Mouse (Mus musculus) activated CD4-positive, CD25-positive, alpha-beta regulatory T cell, adult 4 months (primary cell): Measurements from ENCODE around the gene Omt2b. TPM values are rescaled to one million over a fixed set of nuclear protein-coding genes. Genes with fewer than 3 reads are reported as not detected.
"Not testable (repeated sequence)": the region's sequence is repeated elsewhere in the genome, so short reads cannot be mapped to it uniquely, and the experiment has no call there.

Experiments used
- ATAC-seq: one replicate; pipeline ENCODE4 v1.8.0; 2017
- polyA plus RNA-seq, 2 experiments: library from polyadenylated mRNA; unstranded; fragments of 100-300 nt; shearing (Covaris generic); gene quantifications; one replicate each; pipeline ENCODE4 v1.2.1; 2017

Gene Omt2b
- polyA plus RNA-seq, 2 experiments from 2014 or later = not detected

DNA sequence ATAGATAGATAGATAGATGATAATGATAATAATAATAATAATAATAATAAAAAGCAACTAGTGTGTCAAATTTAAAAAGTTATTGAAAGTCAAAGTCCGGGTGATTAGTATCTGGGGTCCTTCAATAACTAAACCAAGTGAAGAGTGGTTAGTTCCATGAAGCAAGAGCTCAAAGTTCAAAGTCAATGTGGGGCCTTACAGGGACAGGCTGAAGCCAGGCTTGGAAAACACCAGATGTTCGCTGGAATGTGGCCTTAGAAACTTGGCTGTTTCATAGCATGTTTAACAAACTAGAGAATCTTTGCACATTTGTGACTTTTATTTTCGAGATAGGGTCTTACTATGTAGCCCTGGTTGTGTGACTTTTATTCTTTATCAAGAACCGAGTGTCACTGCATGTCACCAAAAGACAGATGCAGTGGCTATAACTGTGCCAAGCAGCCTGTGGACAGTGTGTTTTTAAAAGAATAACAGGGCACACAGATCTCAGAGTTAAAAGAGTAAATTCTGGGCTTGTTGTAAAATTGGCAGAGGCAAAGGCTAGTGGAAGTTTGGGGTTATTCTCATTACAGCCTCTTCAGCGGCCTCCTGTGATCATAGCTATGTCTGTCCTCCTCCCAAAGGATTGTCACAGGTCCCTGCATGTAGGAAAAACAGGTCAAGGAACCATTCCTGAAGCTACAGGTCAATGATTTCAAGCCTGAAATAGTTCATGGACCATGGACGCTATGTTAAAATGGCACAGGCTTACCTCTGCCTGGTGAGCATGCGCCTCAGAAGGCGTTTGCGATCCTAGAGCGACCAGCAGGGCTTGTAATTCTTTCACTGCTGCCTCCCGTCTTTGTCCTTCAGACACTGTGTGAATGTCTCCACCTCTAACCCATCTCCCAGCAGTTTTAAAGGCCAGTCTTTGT is 27.5 kb downstream of the Omt2b start:
- ATAC-seq = no peak

DNA sequence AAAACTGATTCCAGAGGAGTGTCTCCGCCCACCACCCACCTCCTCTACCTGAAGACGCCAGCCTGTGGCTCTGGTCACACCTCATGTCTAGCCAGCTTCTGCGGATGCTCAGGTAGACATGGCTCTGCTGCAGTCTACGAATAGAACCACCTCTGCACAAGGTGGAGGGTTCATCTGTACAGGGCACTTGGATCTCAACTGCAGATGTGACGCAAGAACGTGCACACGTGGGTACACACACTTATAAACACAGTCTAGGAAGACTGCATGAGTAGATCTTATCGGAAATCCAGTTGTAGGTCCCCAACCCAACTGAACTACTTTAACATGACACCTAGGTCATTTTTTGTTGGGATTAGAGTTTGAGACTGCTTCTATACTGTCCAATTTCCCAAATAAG is 28.2 kb downstream of the Omt2b start, which contains the start of gene Gsta2:
Gene Gsta2, minus strand, starts transcription at position 178 of the 400 bp plus-strand sequence.
- no peak for ATAC-seq

DNA sequence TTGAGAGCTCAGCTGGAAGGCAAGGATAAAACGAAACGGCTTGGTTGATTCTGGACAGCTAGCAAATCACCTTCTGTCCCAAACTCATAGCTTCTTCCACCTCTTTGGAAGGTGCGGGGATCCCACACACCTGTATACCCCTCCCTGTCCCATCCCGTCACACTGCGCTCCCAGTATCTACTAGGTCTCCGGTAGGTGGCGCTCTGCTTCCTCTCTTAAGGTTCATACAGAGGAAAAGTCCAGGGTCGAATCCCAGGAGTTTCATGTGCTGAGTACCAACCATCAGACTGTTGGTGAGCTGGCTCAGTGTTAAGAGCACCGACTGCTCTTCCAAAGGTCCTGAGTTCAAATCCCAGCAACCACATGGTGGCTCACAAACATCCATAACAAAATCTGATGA is 30.7 kb downstream of the Omt2b start:
- ATAC-seq = no peak

DNA sequence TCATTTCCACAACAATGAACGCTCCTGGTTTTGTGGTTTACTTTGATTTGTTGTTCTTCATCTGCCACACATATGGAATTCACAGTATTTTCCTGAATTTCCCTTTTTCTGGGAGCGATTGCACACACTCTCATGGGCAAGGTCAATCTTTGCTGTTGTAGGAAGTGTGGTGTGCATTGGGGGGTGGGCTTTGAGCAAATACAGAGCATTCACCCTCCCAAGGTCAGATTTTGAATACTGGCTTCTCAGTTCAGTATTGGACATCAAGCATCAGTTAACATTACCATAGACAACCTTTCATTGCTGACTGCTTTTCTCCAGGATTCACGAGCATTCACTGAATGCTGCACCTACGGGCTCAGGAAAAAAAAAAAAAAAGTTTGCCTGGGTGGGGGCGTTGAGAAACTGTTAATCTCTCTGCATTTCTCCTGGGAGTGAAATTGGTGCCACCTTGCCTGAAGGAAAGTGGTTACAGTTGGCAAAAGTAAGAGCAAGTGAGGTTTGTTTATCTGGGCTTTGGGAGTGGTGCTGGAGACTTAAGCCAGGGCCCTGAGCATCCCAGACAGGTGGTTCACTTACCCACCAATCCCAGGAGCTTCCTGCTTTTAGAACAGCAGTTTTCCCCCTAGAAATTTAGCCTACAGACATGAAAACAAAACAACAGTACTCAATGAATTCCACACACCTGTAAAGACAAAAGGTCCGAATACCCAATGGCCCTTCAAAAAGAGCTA is 32.5 kb downstream of the Omt2b start:
- no peak for ATAC-seq

DNA sequence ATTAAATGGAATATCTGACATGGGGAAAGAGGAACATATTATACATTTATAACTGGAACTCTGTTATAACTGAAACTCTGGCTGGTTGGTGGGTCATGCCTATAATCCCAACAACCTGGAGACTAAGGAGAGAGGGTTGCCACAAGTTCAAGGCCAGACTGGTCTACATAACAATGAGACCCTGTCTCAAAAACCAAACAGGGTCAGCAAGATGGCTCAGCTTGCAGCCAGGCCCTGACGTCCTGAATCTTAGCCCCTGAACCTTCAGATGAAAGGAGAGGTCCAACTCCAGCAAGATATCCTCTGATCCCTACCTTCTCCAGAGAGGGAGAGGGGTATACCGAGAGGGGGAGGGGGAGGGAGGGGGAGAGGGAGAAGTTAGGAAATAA is 33.1 kb downstream of the Omt2b start:
- ATAC-seq = no peak

DNA sequence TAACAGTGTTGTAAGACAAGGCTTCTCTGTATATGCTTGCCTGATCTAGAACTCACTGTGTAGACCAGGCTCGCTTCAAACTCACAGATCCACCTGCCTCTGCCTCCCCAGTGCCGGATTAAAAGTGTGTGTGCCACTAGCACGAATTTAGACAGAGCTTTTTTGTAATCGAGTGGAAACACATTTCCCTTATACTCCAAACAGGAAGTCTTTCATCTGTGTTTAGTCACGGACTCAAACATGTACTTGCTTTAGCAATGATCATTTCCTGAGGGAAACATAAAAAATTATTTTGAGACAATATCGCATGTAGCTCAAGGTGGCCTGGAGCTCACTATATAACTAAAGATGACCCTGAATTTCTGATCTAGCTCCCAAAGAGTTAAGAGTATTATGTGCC is 36.0 kb downstream of the Omt2b start:
- no peak for ATAC-seq

DNA sequence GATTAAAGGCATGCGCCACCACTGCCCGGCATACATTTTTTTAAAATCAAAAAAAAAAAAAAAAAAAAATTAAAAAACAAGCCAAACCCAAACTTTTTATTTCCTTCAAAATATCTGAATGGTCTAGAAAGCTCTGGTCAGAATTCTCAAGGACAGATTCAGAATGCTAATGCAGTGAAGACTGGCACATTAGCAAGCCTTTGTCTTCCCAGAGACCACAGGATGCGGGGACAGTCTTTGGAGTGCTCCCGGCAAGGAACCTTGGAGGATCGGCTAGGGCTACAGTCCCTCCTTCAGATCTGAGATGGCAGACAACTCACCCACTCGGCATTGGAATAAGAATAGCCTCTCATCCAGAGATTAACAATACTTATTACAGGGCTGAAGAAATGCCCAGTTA is 37.3 kb downstream of the Omt2b start:
- no peak for ATAC-seq

DNA sequence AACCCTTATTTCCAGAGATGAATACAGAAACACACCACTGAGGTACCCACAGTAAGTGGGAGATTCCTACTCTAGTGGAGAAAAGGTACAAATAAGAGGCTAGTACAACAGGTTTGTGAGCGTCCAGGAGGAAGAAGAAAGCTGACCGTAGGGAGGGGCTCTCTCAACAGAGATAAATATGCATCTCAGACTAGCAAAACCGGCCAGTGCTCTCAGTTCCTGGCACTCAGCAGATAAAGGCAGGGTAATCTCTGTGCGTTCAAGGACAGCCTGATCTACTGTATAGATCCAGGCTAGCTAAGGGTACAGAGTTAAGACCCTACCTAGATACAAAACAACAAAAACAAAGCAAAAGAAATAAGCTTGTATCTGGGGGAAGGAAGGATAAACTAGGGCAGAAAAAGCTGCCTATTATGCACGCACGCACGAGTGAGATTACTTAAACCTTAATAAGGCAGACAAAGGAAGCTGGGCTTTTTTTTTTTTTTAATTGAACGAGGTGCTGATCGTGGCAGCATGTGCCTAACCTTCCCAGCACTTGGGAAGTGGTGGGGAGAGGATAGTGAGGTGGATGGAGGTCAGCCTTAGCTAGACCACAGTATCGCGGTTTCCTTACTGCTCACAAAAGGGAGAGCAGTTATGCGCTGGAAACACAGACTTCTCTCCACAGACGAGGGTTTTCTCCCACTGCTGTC is 38.6 kb downstream of the Omt2b start:
- no peak for ATAC-seq

DNA sequence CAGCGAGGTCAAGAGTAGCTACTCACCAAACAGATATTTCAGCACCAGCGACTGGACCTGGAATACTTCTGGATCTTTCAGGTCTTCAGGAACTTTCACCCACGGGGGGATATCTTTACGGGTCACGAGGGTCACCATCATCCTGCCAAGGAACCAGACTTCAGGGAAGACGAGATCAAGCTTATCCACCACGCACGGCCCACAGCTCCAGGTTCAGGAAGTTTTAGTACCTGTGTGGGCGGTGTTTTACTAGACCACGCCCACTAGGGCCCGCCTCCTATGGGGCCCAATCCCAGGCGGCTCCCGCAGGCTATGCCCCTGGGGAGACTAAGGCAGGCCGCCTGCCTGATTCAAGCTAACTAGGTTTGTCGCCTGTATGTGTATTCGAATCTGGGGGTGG is 40.6 kb downstream of the Omt2b start, which contains the start of gene Dppa5a:
Gene Dppa5a, minus strand, starts transcription at position 219 of the 400 bp plus-strand sequence.
- not testable (repeated sequence) for ATAC-seq

DNA sequence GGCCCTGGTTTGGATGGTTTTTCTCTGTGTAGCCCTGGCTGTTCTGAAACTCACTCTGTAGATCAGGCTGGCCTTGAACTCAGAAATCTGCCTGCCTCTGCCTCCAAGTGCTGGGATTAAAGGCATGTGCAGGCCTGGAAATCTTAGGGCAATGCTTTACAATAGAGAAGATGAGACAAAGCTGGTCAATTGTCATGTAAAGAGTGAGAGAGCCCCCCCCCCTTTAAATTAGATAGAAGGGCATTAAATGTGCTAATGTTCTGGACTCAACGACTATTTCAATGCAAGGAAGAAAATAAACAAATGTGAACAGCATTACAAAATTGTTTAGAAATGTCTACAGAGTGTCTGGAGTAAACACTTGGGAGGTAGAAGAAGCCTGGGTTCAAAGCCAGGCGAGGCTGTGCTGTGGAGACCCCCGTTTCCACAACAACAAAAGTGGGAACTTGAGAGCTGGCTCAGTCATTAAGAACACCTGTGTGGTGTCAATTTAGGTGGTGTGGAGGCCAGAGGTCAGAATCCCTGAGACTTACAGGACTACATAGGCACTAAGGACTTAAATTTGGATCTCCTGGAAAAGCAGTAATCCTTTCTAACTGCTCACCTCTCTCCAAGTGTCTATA is 41.4 kb downstream of the Omt2b start:
- ATAC-seq = no peak

DNA sequence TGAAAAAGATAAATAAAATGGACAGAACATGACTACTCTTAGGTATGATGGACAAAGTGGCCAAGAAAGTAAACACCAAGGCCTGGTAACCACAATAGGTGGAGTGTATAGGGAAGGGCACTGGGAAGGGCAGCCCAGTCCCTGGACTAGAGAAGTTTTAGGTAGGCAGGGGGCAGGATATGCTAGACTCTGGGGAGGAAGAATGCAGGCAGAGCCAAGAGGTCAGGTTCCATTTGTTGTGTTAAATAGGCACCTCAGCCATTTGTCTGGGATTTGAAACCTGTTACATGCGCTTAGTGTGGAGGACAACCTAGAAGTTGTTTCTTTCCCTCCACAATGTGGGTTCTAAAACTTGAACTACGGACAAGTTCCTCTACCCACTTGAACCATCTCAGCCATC is 42.0 kb downstream of the Omt2b start:
- no peak for ATAC-seq

DNA sequence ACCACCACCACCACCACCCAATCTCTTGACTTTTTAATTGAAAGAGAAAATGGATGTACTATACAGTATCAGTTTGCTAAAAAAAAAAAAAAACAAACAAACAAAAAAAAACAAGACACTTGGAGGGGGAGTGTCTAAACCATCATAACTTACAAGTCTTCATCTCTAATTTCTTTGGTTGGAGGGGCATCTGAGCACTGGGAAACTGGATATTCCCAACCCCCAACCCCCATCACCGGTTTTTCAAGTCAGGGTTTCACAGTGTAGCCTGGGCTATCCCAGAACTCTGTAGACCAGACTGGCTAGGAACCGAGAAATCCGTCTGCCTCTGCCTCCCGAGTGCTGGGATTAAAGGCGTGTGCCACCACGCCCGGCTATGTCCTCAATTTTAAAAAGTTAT is 42.4 kb downstream of the Omt2b start:
- no peak for ATAC-seq

DNA sequence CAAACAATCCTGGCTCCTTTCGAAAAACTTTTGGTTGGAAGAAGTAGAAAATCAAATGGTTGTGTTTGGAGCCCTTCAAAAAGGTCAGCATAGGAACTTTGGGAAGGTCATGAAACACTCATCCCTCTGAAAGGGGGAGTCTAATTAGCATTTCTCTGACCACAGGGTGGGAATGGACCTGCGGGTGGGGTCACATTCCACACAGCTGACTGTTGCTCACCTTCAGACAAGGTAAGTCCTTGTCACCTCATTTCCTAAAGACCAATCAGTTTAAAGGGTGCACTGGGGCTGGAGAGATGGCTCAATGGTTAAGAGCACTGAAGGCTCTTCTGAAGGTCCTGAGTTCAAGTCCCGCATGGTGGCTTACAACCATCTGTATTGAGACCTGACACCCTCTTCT is 44.1 kb downstream of the Omt2b start:
- no peak for ATAC-seq

DNA sequence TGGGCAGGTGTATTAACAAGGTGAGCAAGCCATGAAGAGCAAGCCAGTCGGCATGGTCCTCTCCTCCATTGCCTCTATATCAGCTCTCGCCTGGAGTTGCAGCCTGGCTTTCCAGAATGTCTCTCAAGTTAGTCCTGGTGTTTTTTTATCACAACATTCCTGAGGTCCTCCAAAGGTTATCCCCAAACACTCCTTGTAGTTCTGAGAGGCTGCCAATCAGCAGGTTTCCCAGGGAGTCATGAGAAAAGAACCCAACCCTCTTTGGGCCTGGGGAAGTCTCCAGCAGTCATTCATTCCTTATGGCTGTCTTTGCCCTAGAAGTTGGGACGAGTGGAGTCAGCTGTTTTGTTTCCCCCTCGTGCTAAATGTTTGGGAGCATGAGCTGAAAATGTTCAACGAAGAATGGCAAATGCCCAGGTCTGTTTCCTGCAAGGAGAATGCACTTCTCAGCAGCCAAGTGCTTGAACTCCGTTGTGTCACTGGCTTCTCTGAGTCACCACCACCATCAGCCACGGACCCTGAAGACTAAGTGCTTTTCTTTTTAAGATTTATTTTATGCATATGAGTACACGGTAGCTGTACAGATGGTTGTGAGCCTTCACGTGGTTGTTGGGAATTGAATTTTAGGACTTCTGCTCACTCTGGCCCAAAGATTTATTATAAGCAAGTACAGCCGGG is 45.6 kb downstream of the Omt2b start:
- no peak for ATAC-seq

DNA sequence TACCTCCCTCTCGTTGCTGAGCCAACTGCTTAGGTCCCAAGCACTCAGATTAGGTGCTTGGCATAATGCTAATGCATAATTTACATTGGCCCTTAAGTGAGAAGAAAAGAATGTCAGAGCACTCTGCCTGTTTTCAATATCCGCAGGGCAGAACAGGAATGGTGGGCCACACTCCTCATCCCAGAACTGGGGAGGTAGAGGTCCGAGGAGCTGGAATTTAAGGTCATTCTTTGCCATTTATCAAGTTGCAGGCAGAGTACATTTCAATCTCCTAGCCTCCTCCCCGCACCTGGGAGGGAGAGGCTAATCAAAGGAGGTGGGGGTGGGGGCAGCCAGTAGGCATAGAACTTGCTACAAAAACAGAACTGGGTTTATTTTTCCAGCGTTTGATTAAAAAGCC is 47.0 kb downstream of the Omt2b start:
- no peak for ATAC-seq

DNA sequence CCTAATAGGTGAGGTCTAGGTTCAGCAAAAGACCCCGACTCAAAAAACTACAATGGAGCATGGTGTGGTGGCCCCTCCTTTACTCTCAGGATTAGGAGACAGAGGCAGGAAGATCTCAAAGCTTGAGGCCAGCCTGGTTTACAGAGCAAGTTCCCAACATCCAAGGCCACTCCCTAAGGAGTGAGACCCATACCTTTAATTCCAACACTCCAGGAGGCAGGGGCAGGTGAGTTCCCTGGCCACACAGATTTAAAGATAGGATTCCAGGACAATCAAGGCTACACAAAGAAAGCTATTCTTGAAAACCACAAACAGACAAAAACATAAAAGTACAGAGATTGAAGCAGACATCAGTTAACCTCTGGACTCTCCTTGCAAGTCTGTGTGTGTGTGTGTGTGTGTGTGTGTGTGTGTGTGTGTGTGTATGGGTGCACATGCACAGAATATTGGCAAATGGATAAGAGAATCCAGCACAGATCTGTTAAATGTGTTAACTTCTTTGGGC is 47.5 kb downstream of the Omt2b start:
- no peak for ATAC-seq

DNA sequence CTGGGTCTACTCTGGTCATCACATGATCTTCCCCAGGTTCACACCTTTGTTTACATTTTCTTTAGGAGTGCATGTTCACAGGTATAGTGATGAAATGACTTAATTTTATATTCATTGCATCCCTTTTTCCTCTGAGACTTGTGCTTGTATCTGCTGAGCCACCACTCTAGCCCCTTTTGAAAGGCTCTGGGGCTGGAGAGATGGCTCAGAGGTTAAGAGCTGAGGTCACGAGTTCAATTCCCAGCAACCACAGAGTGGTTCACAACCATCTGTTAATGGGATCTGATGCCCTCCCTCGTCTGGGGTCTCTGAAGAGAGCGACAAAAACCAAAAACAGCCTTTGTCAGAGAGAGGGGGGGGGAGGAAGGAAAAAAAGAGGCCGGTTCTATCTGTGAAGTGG is 48.1 kb downstream of the Omt2b start:
- ATAC-seq = no peak

DNA sequence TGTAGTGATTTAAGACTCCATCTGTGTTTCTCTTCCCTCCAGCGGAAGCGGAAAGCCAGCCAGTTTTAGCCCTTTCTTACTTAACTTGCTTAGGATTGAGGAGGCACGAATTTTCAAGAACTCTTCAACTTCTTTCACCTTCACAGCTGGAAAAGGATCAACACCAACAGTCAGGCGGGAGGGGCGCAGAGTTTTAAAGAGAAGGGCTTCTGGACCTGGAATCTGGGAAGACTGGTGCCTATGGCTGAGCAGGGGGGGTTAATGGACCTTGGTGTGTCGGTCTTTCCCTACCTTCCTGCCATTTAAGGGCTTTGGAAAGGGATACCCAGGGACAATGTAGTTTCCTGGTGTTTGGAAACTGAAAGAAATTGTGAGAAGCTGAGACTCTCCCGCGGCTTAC is 50.2 kb downstream of the Omt2b start:
- no peak for ATAC-seq

DNA sequence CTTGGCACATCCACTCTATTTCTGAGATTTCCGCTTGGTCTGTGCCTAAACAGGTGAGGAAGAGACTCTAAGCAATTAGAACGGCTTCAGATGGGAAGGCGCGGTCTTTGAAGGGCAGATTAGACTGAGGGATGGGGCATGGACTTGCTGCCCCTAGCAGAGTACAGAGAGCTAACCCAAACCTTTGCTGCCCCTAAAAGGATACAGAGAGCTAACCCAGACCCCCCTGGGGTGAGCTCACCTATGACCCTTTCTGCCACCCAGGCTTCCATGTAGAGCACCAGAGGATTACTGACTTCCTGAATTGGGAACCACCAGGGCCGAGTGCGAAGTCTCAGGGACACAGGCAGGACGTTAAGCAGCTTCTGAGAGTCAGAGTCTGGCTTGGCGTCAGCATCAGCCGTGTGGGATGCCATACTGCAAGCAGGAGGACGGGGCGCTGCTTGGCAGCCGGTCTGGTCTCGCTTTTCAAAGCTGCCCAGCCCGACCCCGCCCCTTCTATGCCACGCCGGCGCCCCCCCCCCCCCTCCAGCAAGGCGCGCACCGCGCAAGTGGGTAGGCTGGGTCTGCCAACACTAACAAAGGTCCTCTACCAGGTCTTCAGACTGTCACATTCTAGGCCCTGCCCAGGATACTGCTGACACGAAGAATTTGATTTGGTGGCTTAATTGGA is 50.9 kb downstream of the Omt2b start, which contains the start of gene Ooep:
Gene Ooep, minus strand, starts transcription at position 613 of the 673 bp plus-strand sequence.
- ATAC-seq = no peak
